8 mouse cellular contexts compared by ENCODE assay signal in genomic region chr13:34222985-34223384, GRCm38 (mm10).
A peak's percentile ranks its signal among the peaks of the same experiment; 100 is the strongest.
DNase-seq lines count a peak whose midpoint lies in the region; ATAC-seq and TF ChIP-seq lines count a peak whose summit lies in the region.

No protein-coding gene starts in this region.

- H3K4me3 ChIP-seq in midbrain, embryonic 13.5 days (replicated peaks), result no peak overlapping the region
- H3K4me3 ChIP-seq in midbrain, embryonic 11.5 days (ENCODE audit: low read depth, low read length), result no peak overlapping the region
- H3K4me3 ChIP-seq in lung, postnatal 0 days (ENCODE audit: low read depth, low read length), result no peak overlapping the region
- H3K4me3 ChIP-seq in thymus, adult 2 months (ENCODE audit: control insufficient read depth, insufficient read depth, low read length), result no peak overlapping the region

- 43% methylated on average over 7 of the region's 7 CpGs for WGBS in midbrain, embryonic 13.5 days
- 75% methylated on average over 7 of the region's 7 CpGs for WGBS in midbrain, embryonic 11.5 days
- WGBS in lung, postnatal 0 days, result 23% methylated on average over 7 of the region's 7 CpGs
- 81% methylated on average over 7 of the region's 7 CpGs for WGBS in thymus, adult 2 months

- no peak for TF ChIP-seq EP300 in lung, postnatal 0 days (IDR thresholded peaks at IDR 0.05)

- peaks cover 58% of the 10 kb centered on the region for H3K4me1 ChIP-seq in midbrain, embryonic 13.5 days (replicated peaks)
- peaks cover 15% of the 10 kb centered on the region for H3K4me1 ChIP-seq in midbrain, embryonic 11.5 days (ENCODE audit: control insufficient read depth, insufficient read depth, low read length)
- peaks cover 6% of the 10 kb centered on the region; the same call in 1 of the 2 replicates for H3K4me1 ChIP-seq in lung, postnatal 0 days (ENCODE audit: insufficient read depth, low read depth, low read length)
- no peaks in the 10 kb centered on the region for H3K4me1 ChIP-seq in thymus, adult 2 months (replicated peaks; ENCODE audit: control insufficient read depth, insufficient read depth, low read length)

- H3K27ac ChIP-seq in midbrain, embryonic 13.5 days, result peak overlapping the region; percentile 36; the same call in 1 of the 2 replicates
- no peak overlapping the region for H3K27ac ChIP-seq in midbrain, embryonic 11.5 days (ENCODE audit: low read depth, low read length)
- no peak overlapping the region for H3K27ac ChIP-seq in lung, postnatal 0 days (ENCODE audit: low read length)
- no peak overlapping the region for H3K27ac ChIP-seq in thymus, adult 2 months (ENCODE audit: control insufficient read depth, insufficient read depth, low read length)

- no peak for ATAC-seq in midbrain, embryonic 13.5 days
- ATAC-seq in midbrain, embryonic 11.5 days (ENCODE audit: low FRiP score), result no peak
- peak; percentile 53 for ATAC-seq in lung, postnatal 0 days
- no peak for ATAC-seq in inflammation-experienced regulatory T-cells, adult 6 months

- TF ChIP-seq POLR2A in thymus, adult 2 months (IDR thresholded peaks at IDR 0.05; ENCODE audit: control insufficient read depth, extremely low read depth, insufficient read depth, low read length, poor library complexity), result no peak

- H3K36me3 ChIP-seq in midbrain, embryonic 13.5 days, result peaks cover 12% of the 10 kb centered on the region; the same call in 1 of the 2 replicates
- H3K36me3 ChIP-seq in midbrain, embryonic 11.5 days (ENCODE audit: control insufficient read depth, insufficient read depth, low read length), result no peaks in the 10 kb centered on the region; the same call in 1 of the 2 replicates
- H3K36me3 ChIP-seq in lung, postnatal 0 days (ENCODE audit: insufficient read depth, low read length), result no peaks in the 10 kb centered on the region
- no peaks in the 10 kb centered on the region for H3K36me3 ChIP-seq in thymus, adult 2 months (ENCODE audit: control insufficient read depth, insufficient read depth, low read length)

- H3K9me3 ChIP-seq in midbrain, embryonic 13.5 days, result no peaks in the 10 kb centered on the region
- no peaks in the 10 kb centered on the region for H3K9me3 ChIP-seq in midbrain, embryonic 11.5 days (ENCODE audit: control insufficient read depth, low read length)
- no peaks in the 10 kb centered on the region for H3K9me3 ChIP-seq in lung, postnatal 0 days (ENCODE audit: low read length)

- TF ChIP-seq CTCF in lung, postnatal 0 days (IDR thresholded peaks at IDR 0.05), result no peak
- TF ChIP-seq CTCF in thymus, adult 2 months (IDR thresholded peaks at IDR 0.05; ENCODE audit: borderline replicate concordance, control insufficient read depth, extremely low read depth, insufficient read depth, low read length, poor library complexity), result no peak

- no peak overlapping the region for H3K9ac ChIP-seq in midbrain, embryonic 13.5 days (replicated peaks)
- H3K9ac ChIP-seq in midbrain, embryonic 11.5 days (ENCODE audit: low read length), result no peak overlapping the region
- H3K9ac ChIP-seq in lung, postnatal 0 days (replicated peaks; ENCODE audit: low read depth), result no peak overlapping the region

- no peak for DNase-seq in midbrain, embryonic 11.5 days (ENCODE audit: low spot score, missing footprints)
- DNase-seq in cerebellum, adult 8-10 months, result peak; percentile 51
- peak; percentile 66 to 70 for DNase-seq in heart, postnatal 10 days
- peak; percentile 54 for DNase-seq in lung, postnatal 0 days (ENCODE audit: low spot score)
- DNase-seq in thymus, adult 2 months, result no peak
- DNase-seq in left cerebral cortex, adult 11 months (ENCODE audit: low spot score), result no peak

- H3K27me3 ChIP-seq in midbrain, embryonic 13.5 days, result no peaks in the 10 kb centered on the region
- H3K27me3 ChIP-seq in midbrain, embryonic 11.5 days (ENCODE audit: control insufficient read depth, insufficient read depth, low read length), result no peaks in the 10 kb centered on the region
- no peaks in the 10 kb centered on the region for H3K27me3 ChIP-seq in lung, postnatal 0 days (replicated peaks; ENCODE audit: insufficient read depth, low read length)
- no peaks in the 10 kb centered on the region for H3K27me3 ChIP-seq in thymus, adult 2 months (ENCODE audit: control insufficient read depth, insufficient read depth, low read length)

- no peak overlapping the region for H3K4me2 ChIP-seq in midbrain, embryonic 13.5 days (replicated peaks)
- no peak overlapping the region for H3K4me2 ChIP-seq in midbrain, embryonic 11.5 days
- H3K4me2 ChIP-seq in lung, postnatal 0 days (replicated peaks; ENCODE audit: low read depth, low read length), result no peak overlapping the region

- intact Hi-C loops in heart, postnatal 10 days (cut with DNase I), result no loop called here

Comparison
In these comparisons a context has a peak if more than half of its experiments do, and no peak if none do; other contexts are left out.
1. DNase-seq: peak in cerebellum, adult 8-10 months (single experiment), heart, postnatal 10 days (2 of 2) and lung, postnatal 0 days (single experiment); none in midbrain, embryonic 11.5 days (single experiment), thymus, adult 2 months (single experiment) and left cerebral cortex, adult 11 months (single experiment).